Mouse (Mus musculus) cerebellum, adult 2 months (tissue): ENCODE measurements around the gene AC129217.1.
A peak's percentile ranks its signal among the peaks of the same experiment; 100 is the strongest.

Experiments used
- CTCF ChIP-seq: fragments of 200-500 bp; IDR thresholded peaks from 2 replicates; pipeline ENCODE4 v1.5.1; 2011; ENCODE audit warnings: low read depth, mild to moderate bottlenecking, control low read depth, low read length, moderate library complexity, borderline replicate concordance; ENCODE audit not compliant: insufficient read depth
- POLR2A ChIP-seq: fragments of 200-500 bp; IDR thresholded peaks from 2 replicates; pipeline ENCODE4 v1.6.1; 2011; ENCODE audit warnings: low read length, control low read depth, borderline replicate concordance; ENCODE audit not compliant: insufficient read depth

DNA sequence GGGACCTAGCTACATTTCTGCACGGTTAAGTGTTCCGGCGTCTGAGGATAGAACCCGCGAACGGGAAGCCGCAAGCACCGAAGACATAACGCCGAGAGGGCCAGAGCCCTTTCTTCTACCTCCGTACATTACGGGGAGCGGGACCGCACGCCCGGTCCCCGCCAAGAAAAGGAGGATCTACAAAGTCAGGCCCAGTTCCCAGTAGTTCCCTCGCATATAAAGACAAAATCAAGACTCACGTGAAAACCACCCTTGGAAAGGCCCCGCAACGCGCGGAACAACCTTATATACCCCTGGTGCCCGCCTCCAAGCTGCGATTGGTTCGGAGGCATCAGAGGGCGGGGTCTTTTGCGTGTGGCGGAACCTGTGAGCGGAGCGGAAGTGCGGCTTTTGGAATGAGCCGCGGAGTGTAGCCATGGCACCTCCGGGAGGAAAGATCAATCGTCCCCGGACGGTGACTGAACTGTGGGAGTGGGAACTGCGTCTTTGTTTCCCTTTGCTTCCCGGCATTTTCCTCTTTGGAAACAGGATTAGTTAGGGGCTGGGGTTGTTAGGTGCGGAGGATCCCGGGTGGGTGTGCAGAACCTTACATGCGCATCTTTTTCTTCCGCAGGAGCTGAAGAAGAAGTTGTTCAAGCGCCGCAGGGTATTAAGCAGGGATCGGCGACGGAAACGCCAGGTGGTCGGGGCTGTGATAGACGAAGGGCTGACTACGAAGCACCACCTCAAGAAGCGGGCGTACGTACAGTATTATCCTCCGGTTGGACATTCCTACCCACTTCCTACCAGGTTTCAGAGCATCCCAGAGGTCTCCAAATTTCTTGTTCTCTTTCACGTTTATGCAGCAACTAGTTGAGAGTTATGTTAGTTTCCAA lies 59.2 kb downstream of the AC129217.1 start, which contains the start of the genes 1810009A15Rik and Gm49416:
- TF ChIP-seq CTCF: no peak
- TF ChIP-seq POLR2A: peak; percentile 86; the same call in 1 of the 2 replicates
